Mouse (Mus musculus): ENCODE data around the gene Tmem170b.

Gene Tmem170b

GRCm38 (mm10) chr13:41614539-41614938 is 8.8 kb downstream of the Tmem170b start:
- no peak for DNase-seq (ENCODE audit: low spot score)

GRCm38 (mm10) chr13:41614982-41615381 is 9.3 kb downstream of the Tmem170b start:
- DNase-seq (ENCODE audit: low spot score), result peak; percentile 15

- DNase-seq (ENCODE audit: low spot score), result no peak
Measured at GRCm38 (mm10) chr13:41619470-41619869, 13.8 kb downstream of the Tmem170b start.

- DNase-seq (ENCODE audit: low spot score), result no peak
Measured at GRCm38 (mm10) chr13:41620132-41620531, 14.4 kb downstream of the Tmem170b start.

GRCm38 (mm10) chr13:41624123-41624522 is 18.4 kb downstream of the Tmem170b start:
- DNase-seq (ENCODE audit: low spot score), result no peak

GRCm38 (mm10) chr13:41625248-41625647 is 19.5 kb downstream of the Tmem170b start:
- no peak for DNase-seq (ENCODE audit: low spot score)

GRCm38 (mm10) chr13:41627277-41627916 is 21.7 kb downstream of the Tmem170b start:
- DNase-seq (ENCODE audit: low spot score), result no peak

DNA sequence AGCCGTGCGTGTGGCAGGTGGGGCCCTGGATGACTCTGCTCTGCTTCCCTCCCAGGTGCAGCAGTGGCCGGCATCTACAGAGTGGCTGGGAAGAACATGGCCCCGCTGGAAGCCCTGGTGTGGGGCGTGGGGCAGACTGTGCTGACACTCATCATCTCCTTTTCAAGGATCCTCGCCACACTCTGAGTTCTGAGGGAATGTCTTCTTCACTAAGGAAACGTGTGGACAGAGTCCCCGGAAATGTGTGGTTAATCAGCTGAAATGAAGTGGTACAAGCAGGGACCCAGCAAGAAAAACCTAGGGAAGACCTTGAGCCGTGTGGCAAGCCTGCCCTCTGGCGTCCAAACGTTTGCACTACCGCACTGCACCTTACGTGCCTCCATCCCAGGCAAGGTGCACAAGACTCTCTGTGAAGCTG is 28.7 kb downstream of the Tmem170b start:
- DNase-seq (ENCODE audit: low spot score), result peak; percentile 84

DNA sequence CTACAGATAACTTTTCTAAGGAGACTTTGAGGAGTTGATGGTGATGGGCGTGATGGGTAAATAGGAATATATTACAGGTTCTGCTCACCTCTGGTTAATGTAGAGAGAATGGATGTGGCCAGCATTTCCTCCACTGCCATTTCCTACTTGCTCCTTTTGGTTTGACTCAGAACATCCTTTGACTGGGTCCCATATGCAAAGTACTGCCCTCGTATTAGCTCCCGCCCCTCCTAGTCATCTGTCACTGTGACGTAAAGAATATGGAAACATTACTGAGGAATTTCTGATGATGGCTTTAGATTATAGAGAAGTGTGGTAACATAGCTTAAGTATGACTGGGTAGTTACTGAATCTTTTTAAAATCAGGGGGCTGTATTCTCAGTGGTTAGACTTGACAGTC is 32.4 kb downstream of the Tmem170b start:
- no peak for DNase-seq (ENCODE audit: low spot score)

DNA sequence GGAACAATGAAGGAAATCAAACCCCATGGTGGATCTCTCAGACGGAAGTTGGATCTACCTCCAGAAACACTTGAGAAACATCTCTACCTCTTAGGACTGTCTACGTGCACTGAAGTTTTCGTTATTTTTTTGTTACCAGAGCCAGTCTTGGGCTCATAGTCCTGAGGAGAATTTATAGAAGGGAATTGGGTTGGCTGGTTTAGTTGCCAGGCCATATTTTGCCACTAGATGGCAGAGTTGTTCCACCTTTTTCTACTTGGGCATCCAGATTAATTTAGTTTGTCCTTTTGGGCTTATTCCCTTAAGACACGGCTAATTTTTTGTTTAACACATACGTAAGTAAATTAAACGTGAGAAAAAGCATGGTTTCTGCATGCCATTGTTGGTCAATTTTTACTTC is 37.1 kb downstream of the Tmem170b start:
- peak; percentile 87 for DNase-seq (ENCODE audit: low spot score)

DNA sequence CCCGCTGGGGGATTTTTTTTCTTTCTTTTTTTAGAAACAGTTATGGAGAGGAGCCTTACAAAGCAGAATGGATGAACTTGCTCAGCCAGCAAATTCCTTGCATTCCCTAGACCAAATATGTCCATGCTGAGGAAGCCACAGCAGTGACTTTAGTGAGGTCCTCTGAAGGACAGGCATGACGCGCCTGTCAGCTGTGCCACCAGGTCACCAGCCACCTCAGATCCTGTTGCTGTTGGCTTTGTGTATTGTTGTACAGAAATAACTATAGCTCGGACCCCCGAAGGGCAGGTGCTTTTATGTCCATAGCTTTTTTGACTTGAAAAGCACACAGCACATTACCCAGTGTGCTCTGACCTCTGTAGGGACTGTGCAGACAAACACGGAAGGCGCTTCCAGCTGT is 38.1 kb downstream of the Tmem170b start:
- no peak for DNase-seq (ENCODE audit: low spot score)

DNA sequence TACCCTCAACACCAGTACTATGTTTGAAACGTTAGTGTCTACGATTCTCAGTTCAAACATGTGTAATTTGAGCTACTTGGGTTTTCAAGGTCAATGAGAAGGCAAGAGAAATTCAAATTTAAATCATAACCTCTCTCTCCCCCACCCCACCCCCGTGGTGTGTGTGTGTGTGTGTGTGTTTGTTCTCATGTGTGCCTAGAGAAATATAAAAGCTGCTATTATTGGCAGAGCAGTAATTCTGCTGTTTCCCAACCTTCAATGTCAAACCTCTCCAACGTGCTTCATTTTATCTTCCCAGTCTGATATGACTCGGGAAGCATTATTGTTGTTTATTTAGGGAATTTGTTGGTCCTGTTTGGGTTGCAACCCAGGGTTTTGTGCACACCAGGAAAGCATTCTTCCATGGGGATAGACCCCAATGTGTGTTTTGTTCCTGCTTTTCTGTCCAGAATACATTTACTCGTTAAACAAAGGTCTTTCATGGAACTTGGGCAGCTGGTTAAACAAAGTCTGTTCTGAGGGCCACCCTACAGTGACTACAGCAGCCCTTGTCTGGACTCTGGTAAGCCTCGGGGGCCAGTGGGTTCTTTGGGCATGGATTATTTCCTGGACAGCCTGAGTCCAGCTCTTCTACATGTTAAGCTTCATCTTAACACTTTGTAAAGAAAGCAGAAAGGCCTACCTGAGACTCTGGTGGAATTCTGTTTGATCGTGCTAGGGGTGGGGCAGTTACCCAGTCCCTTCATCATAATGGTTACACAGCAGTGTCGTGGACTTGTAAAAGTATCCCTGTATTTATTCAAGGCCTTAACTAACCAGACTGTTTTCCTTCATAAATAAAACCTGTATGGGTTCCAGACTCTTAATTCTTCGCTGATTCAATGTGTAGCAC is 39.1 kb downstream of the Tmem170b start:
- DNase-seq (ENCODE audit: low spot score), result no peak

GRCm38 (mm10) chr13:41645483-41645859 is 39.8 kb downstream of the Tmem170b start:
- DNase-seq (ENCODE audit: low spot score), result no peak

DNA sequence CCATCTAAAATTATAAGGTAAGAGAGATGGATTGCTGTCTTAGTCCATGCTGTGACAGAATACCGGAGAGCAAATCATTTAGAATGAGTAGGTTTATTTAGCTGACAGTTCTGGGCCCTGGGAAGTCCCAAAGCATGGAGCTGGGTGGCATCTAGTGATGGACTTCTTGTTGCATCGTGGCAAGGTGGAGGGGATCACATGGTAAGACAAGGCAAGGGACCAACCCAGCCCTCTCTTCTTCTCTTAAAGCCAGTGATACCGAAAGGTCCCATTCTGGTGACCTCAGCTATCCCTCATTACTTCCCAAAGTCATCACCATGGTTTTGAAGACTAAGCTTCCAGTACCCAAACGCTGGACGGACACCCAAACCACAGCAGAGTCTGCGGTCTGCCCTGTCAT is 42.3 kb downstream of the Tmem170b start:
- DNase-seq (ENCODE audit: low spot score), result no peak

GRCm38 (mm10) chr13:41650665-41651064 is 45.0 kb downstream of the Tmem170b start:
- DNase-seq (ENCODE audit: low spot score), result no peak

DNA sequence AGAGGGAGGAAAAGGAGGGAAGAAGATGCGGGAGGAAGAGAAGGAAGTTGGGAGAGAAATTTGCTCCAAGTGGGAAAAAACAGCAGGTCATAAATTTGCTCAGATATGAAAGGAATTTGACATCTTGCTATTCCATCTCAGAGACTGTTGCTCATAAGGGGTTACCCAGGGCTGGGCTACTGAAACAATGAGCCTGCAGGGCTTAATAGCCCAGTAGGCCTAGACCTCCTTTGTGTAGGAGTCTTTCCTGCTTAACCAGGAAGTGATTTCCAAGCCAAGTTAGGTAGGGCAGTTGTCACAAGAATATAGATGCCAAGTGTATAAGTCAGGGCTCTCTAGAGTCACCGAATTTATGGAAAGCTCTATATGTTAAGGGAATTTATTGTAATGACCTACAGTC is 48.1 kb downstream of the Tmem170b start:
- DNase-seq (ENCODE audit: low spot score), result no peak

- no peak for DNase-seq (ENCODE audit: low spot score)
Measured at GRCm38 (mm10) chr13:41655576-41656090, 49.9 kb downstream of the Tmem170b start.

GRCm38 (mm10) chr13:41660052-41660793 is 54.5 kb downstream of the Tmem170b start:
- DNase-seq (ENCODE audit: low spot score), result no peak

DNA sequence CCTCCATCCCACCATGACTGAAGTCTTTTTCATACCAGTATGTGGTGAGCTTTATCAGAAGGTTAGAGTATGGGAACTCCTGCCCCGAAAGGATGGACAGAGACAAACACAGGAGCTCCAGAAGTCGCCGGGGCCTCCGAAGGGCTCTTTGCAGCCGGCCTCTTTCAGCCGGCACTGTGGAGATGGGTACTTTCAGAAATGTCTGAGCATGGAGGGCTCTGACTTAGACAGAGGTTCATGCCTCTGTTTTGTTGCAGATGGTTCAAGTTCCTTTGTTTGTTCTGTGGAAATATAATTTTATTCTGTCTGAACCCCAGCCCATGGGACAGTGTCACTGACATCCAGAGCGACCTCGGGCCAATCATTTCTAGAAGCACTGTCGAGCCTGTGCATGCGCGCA is 55.4 kb downstream of the Tmem170b start:
- no peak for DNase-seq (ENCODE audit: low spot score)

GRCm38 (mm10) chr13:41662401-41663070 is 56.8 kb downstream of the Tmem170b start:
- DNase-seq (ENCODE audit: low spot score), result peak; percentile 47

DNA sequence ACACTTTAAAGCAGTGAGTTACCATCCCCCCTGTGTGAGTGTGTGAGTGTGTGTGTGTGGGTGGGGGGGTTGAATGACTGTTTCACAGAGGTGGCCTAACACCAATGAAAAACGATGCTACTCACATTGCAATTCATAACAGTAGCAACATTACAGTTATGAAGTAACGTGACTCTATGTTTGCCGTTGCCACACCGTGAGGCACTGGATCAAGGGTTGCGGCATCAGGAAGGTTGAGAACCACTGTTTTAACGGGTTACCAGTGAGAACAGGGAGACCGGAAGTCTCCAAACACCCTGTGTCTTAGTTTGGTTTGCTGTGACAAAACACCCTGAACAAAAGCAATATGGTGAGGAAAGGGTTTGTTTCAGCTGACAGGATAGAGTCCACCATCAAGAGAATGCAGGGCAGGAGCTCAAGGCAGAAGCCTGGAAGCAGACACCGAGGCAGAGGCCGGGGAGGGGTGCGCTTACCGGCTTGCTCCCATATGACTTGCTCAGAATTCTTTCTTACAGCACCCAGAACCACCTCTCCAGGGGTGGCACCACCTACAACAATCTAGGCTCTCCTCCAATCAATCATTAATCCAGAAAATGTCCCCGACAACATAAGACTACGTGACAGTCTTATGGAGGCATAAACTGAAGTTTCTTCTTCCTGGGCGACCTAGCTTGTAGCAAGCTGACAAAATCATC is 57.9 kb downstream of the Tmem170b start:
- DNase-seq (ENCODE audit: low spot score), result no peak
